Mouse (Mus musculus): ENCODE measurements at regions not wholly inside any gene's neighbourhood (a gene's known extent, or its start where the extent isn't known, plus 50 kb on each side); places are given as distances from the start of the nearest gene placed in this dataset.

GRCm38 (mm10) chr12:5440482-5440881, 65.0 kb upstream of the Klhl29 start:
- DNase-seq (ENCODE audit: low spot score) (no peak), ATAC-seq (ENCODE audit: low FRiP score, low TSS enrichment) (no peak)
- H3K9me3 ChIP-seq (ENCODE audit: control insufficient read depth, low read length) = no peaks in the 10 kb centered on the region
- no peaks in the 10 kb centered on the region for H3K36me3 ChIP-seq (ENCODE audit: control insufficient read depth, insufficient read depth, low read length)
- no peaks in the 10 kb centered on the region for H3K4me1 ChIP-seq (replicated peaks; ENCODE audit: control insufficient read depth, insufficient read depth)
- no peak overlapping the region for H3K27ac ChIP-seq (replicated peaks)
- 82% methylated on average over 3 of the region's 3 CpGs for WGBS
- no peak overlapping the region for H3K4me3 ChIP-seq (ENCODE audit: low read depth, low read length)
- no peak overlapping the region for H3K9ac ChIP-seq (ENCODE audit: low read length)
- H3K27me3 ChIP-seq (ENCODE audit: control insufficient read depth, insufficient read depth, low read length) = no peaks in the 10 kb centered on the region
- H3K4me2 ChIP-seq (replicated peaks; ENCODE audit: low read depth) = no peak overlapping the region
- TF ChIP-seq EP300 (optimal IDR thresholded peaks at IDR 0.05) (no peak), CTCF (IDR thresholded peaks at IDR 0.05; ENCODE audit: low read depth) (no peak)

- ATAC-seq (ENCODE audit: low FRiP score, low TSS enrichment) (no peak), DNase-seq (ENCODE audit: low spot score) (no peak)
- Histone ChIP-seq H3K27ac (replicated peaks) (no peak overlapping the region), H3K9me3 (ENCODE audit: control insufficient read depth, low read length) (no peaks in the 10 kb centered on the region), H3K4me3 (ENCODE audit: low read depth, low read length) (no peak overlapping the region), H3K4me2 (replicated peaks; ENCODE audit: low read depth) (no peak overlapping the region), H3K4me1 (replicated peaks; ENCODE audit: control insufficient read depth, insufficient read depth) (no peaks in the 10 kb centered on the region), H3K9ac (ENCODE audit: low read length) (no peak overlapping the region), H3K36me3 (ENCODE audit: control insufficient read depth, insufficient read depth, low read length) (no peaks in the 10 kb centered on the region), H3K27me3 (ENCODE audit: control insufficient read depth, insufficient read depth, low read length) (no peaks in the 10 kb centered on the region)
- WGBS = 89% methylated on average over 3 of the region's 3 CpGs
- TF ChIP-seq EP300 (optimal IDR thresholded peaks at IDR 0.05) (no peak), CTCF (IDR thresholded peaks at IDR 0.05; ENCODE audit: low read depth) (no peak)
These were observed 60.4 kb upstream of the Klhl29 start for GRCm38 (mm10) chr12:5435876-5436275.

- TF ChIP-seq EP300 (optimal IDR thresholded peaks at IDR 0.05) (no peak), CTCF (IDR thresholded peaks at IDR 0.05; ENCODE audit: low read depth) (no peak)
- Histone ChIP-seq H3K27ac (replicated peaks) (no peak overlapping the region), H3K4me2 (replicated peaks; ENCODE audit: low read depth) (no peak overlapping the region), H3K27me3 (ENCODE audit: control insufficient read depth, insufficient read depth, low read length) (no peaks in the 10 kb centered on the region), H3K4me3 (ENCODE audit: low read depth, low read length) (no peak overlapping the region), H3K36me3 (ENCODE audit: control insufficient read depth, insufficient read depth, low read length) (no peaks in the 10 kb centered on the region), H3K9me3 (ENCODE audit: control insufficient read depth, low read length) (no peaks in the 10 kb centered on the region), H3K9ac (ENCODE audit: low read length) (no peak overlapping the region), H3K4me1 (replicated peaks; ENCODE audit: control insufficient read depth, insufficient read depth) (no peaks in the 10 kb centered on the region)
- WGBS = 64% methylated on average over 6 of the region's 6 CpGs
- no peak for ATAC-seq (ENCODE audit: low FRiP score, low TSS enrichment)
- no peak for DNase-seq (ENCODE audit: low spot score)
These were observed 58.6 kb upstream of the Klhl29 start for GRCm38 (mm10) chr12:5434060-5434459.

- TF ChIP-seq EP300 (optimal IDR thresholded peaks at IDR 0.05) (no peak), CTCF (IDR thresholded peaks at IDR 0.05; ENCODE audit: low read depth) (no peak)
- Histone ChIP-seq H3K36me3 (ENCODE audit: control insufficient read depth, insufficient read depth, low read length) (no peaks in the 10 kb centered on the region), H3K9ac (ENCODE audit: low read length) (no peak overlapping the region), H3K4me3 (ENCODE audit: low read depth, low read length) (no peak overlapping the region), H3K4me1 (replicated peaks; ENCODE audit: control insufficient read depth, insufficient read depth) (no peaks in the 10 kb centered on the region), H3K9me3 (ENCODE audit: control insufficient read depth, low read length) (no peaks in the 10 kb centered on the region), H3K27me3 (ENCODE audit: control insufficient read depth, insufficient read depth, low read length) (no peaks in the 10 kb centered on the region), H3K4me2 (replicated peaks; ENCODE audit: low read depth) (no peak overlapping the region), H3K27ac (replicated peaks) (no peak overlapping the region)
- DNase-seq (ENCODE audit: low spot score) (no peak), ATAC-seq (ENCODE audit: low FRiP score, low TSS enrichment) (no peak)
- 78% methylated on average over 3 of the region's 3 CpGs for WGBS
These were observed 57.2 kb upstream of the Klhl29 start for GRCm38 (mm10) chr12:5432688-5433087.

GRCm38 (mm10) chr12:5428733-5429132, 53.3 kb upstream of the Klhl29 start:
- no peaks in the 10 kb centered on the region for H3K9me3 ChIP-seq (ENCODE audit: control insufficient read depth, low read length)
- TF ChIP-seq CTCF (IDR thresholded peaks at IDR 0.05; ENCODE audit: low read depth) (no peak), EP300 (optimal IDR thresholded peaks at IDR 0.05) (no peak)
- no peak for DNase-seq (ENCODE audit: low spot score)
- no peaks in the 10 kb centered on the region for H3K27me3 ChIP-seq (ENCODE audit: control insufficient read depth, insufficient read depth, low read length)
- H3K4me2 ChIP-seq (replicated peaks; ENCODE audit: low read depth) = no peak overlapping the region
- no peak overlapping the region for H3K9ac ChIP-seq (ENCODE audit: low read length)
- H3K4me3 ChIP-seq (ENCODE audit: low read depth, low read length) = no peak overlapping the region
- WGBS = 68% methylated on average over 3 of the region's 3 CpGs
- H3K27ac ChIP-seq (replicated peaks) = no peak overlapping the region
- H3K36me3 ChIP-seq (ENCODE audit: control insufficient read depth, insufficient read depth, low read length) = no peaks in the 10 kb centered on the region
- H3K4me1 ChIP-seq (replicated peaks; ENCODE audit: control insufficient read depth, insufficient read depth) = no peaks in the 10 kb centered on the region
- no peak for ATAC-seq (ENCODE audit: low FRiP score, low TSS enrichment)

Data from stomach, postnatal 0 days (tissue).